Mouse (Mus musculus): ENCODE measurements at regions not wholly inside any gene's neighbourhood (a gene's known extent, or its start where the extent isn't known, plus 50 kb on each side); places are given as distances from the start of the nearest gene placed in this dataset.
A peak's percentile ranks its signal among the peaks of the same experiment; 100 is the strongest.

DNA sequence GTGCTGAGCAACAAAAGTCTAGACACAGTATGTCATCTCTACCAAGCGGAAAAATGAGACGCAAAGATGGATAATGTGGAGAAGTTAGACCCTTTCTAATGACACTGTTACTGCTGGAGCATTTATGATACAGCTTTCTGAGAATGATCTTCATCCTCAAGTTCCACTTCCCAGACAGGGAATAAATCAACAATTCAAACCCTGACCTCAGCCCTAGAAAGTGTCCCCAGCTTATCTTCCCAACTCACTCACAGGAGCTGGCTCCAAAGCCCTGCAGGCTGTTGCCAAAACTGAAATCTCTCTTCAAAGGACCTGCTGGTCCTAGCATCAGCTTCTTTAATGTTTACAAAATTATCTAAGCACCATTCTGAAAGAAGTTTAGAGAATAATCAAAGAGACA is 85.9 kb upstream of the Lmcd1 start:
- WGBS: 93% methylated on average over 2 of the region's 2 CpGs
- H3K36me3 ChIP-seq (ENCODE audit: insufficient read depth, low read length): no peaks in the 10 kb centered on the region
- no peak overlapping the region for H3K4me3 ChIP-seq (ENCODE audit: low read depth, low read length)
- no peak overlapping the region for H3K4me2 ChIP-seq (ENCODE audit: low read depth, low read length, poor library complexity, severe bottlenecking)
- H3K4me1 ChIP-seq (ENCODE audit: insufficient read depth, low read length): no peaks in the 10 kb centered on the region
- no peaks in the 10 kb centered on the region for H3K27me3 ChIP-seq (ENCODE audit: insufficient read depth, low read length)
- ATAC-seq (ENCODE audit: low FRiP score) (no peak), DNase-seq (ENCODE audit: low spot score) (no peak)
- no peaks in the 10 kb centered on the region for H3K9me3 ChIP-seq (ENCODE audit: low read length)
- H3K27ac ChIP-seq (ENCODE audit: low read depth, low read length): no peak overlapping the region
- no peak overlapping the region for H3K9ac ChIP-seq (replicated peaks; ENCODE audit: low read length, poor library complexity, severe bottlenecking)
- TF ChIP-seq CTCF (IDR thresholded peaks at IDR 0.05): no peak

DNA sequence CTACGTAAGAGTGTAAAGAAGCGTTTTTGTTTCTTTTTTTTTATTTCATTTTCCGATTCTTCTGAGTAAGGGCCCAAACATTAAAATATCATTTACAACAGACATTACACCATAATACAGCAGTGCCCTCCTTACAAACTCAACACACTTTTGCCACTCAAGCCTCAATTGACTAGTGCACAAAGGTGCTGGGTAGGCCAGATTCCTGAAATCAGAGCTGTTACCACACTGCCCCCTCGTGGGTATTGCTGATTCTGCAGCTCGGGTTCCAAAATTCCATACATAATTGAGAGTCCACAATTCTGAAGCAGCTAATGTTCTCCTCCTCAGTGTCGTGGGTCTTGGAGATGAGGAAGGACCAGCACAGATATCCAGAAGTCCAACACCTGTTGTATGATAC is 82.5 kb upstream of the Lmcd1 start:
- ATAC-seq (ENCODE audit: low FRiP score): no peak

DNA sequence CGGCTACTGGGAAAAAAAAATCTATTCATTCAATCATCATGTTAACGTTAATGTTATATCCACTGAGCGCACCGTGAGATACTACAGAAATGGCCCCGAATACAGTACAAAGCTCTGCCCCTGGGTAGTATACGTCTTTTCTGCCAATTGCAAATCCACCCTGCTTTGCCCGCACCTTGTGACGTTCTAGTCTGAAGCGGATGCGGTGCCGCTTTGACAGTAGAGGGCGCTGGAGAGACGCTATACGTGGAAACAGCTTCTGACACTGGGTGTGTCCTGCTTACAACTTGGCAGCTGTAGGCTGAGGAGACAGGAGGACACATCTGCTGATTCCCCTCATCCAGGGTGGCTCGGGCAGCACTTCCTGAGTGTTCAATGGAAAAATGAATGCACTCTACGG is 76.1 kb upstream of the Lmcd1 start:
- no peak overlapping the region for H3K9ac ChIP-seq (replicated peaks; ENCODE audit: low read length, poor library complexity, severe bottlenecking)
- H3K36me3 ChIP-seq (ENCODE audit: insufficient read depth, low read length): no peaks in the 10 kb centered on the region
- peak; percentile 91 for TF ChIP-seq CTCF (IDR thresholded peaks at IDR 0.05)
- H3K4me2 ChIP-seq (ENCODE audit: low read depth, low read length, poor library complexity, severe bottlenecking): peak overlapping the region; percentile 41; the same call in 1 of the 2 replicates
- H3K27ac ChIP-seq (ENCODE audit: low read depth, low read length): no peak overlapping the region
- H3K4me1 ChIP-seq (ENCODE audit: insufficient read depth, low read length): peaks cover 2% of the 10 kb centered on the region; the same call in 1 of the 2 replicates
- ATAC-seq (ENCODE audit: low FRiP score): peak; percentile 78
- DNase-seq (ENCODE audit: low spot score): peak; percentile 94
- no peaks in the 10 kb centered on the region for H3K9me3 ChIP-seq (ENCODE audit: low read length)
- peak overlapping the region; percentile 16; the same call in 1 of the 2 replicates for H3K4me3 ChIP-seq (ENCODE audit: low read depth, low read length)
- H3K27me3 ChIP-seq (ENCODE audit: insufficient read depth, low read length): no peaks in the 10 kb centered on the region
- WGBS: 9% methylated on average over 16 of the region's 16 CpGs

More for the DNA sequence above, 82.5 kb upstream of the Lmcd1 start:
- peak; percentile 79 for DNase-seq (ENCODE audit: low spot score)
- Histone ChIP-seq H3K9ac (replicated peaks; ENCODE audit: low read length, poor library complexity, severe bottlenecking) (no peak overlapping the region), H3K27ac (ENCODE audit: low read depth, low read length) (no peak overlapping the region), H3K4me1 (ENCODE audit: insufficient read depth, low read length) (no peaks in the 10 kb centered on the region), H3K4me2 (ENCODE audit: low read depth, low read length, poor library complexity, severe bottlenecking) (no peak overlapping the region), H3K9me3 (ENCODE audit: low read length) (no peaks in the 10 kb centered on the region), H3K36me3 (ENCODE audit: insufficient read depth, low read length) (no peaks in the 10 kb centered on the region), H3K27me3 (ENCODE audit: insufficient read depth, low read length) (no peaks in the 10 kb centered on the region), H3K4me3 (ENCODE audit: low read depth, low read length) (no peak overlapping the region)
- WGBS: 36% methylated on average over 6 of the region's 6 CpGs
- TF ChIP-seq CTCF (IDR thresholded peaks at IDR 0.05): peak; percentile 97

DNA sequence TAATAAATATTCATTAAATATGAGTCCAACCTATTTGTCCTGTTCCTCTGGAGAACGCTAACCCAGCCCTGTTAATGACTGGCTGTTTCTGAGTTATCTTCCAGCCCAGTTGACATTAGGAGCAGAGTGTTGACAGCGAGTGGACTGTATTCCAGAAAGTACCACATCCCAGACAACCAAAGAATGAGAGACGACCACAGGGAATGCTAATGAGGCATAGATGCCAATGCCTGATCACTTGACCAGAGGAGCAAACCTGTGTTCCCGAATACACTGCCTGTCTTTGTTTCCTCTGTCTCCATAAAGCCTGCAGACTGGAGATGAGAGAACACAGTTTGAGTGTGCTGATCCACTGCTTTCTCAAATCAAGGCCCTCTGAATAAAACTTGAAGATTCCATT is 74.3 kb upstream of the Lmcd1 start:
- Histone ChIP-seq H3K4me1 (ENCODE audit: insufficient read depth, low read length) (peaks cover 2% of the 10 kb centered on the region; the same call in 1 of the 2 replicates), H3K36me3 (ENCODE audit: insufficient read depth, low read length) (no peaks in the 10 kb centered on the region), H3K9me3 (ENCODE audit: low read length) (no peaks in the 10 kb centered on the region), H3K27me3 (ENCODE audit: insufficient read depth, low read length) (no peaks in the 10 kb centered on the region), H3K4me2 (ENCODE audit: low read depth, low read length, poor library complexity, severe bottlenecking) (no peak overlapping the region), H3K27ac (ENCODE audit: low read depth, low read length) (no peak overlapping the region), H3K9ac (replicated peaks; ENCODE audit: low read length, poor library complexity, severe bottlenecking) (no peak overlapping the region), H3K4me3 (ENCODE audit: low read depth, low read length) (no peak overlapping the region)
- no peak for DNase-seq (ENCODE audit: low spot score)
- no peak for ATAC-seq (ENCODE audit: low FRiP score)
- TF ChIP-seq CTCF (IDR thresholded peaks at IDR 0.05): no peak
- WGBS: 76% methylated on average over 4 of the region's 4 CpGs

DNA sequence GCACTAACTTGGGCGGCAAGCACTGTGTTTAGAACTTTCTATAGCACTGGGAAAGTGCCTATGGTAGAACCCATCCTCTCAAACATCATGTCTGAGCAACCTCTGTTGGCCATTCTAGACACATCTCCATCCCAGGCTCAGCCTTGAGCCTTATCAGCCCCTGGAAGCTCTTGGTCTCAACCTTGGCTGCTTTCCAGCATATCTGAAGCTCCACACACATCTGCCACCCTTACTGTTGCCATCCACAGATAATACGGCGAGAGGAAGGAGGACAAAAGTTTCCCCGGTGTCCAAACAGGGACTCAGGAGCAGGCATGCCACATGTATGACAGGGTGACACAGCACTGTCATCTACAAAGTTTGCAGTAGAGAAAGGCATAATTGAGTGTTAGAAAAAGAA is 71.4 kb upstream of the Lmcd1 start:
- Histone ChIP-seq H3K4me2 (ENCODE audit: low read depth, low read length, poor library complexity, severe bottlenecking) (no peak overlapping the region), H3K4me3 (ENCODE audit: low read depth, low read length) (no peak overlapping the region), H3K36me3 (ENCODE audit: insufficient read depth, low read length) (no peaks in the 10 kb centered on the region), H3K4me1 (ENCODE audit: insufficient read depth, low read length) (peaks cover 2% of the 10 kb centered on the region; the same call in 1 of the 2 replicates), H3K27ac (ENCODE audit: low read depth, low read length) (no peak overlapping the region), H3K9ac (replicated peaks; ENCODE audit: low read length, poor library complexity, severe bottlenecking) (no peak overlapping the region), H3K27me3 (ENCODE audit: insufficient read depth, low read length) (no peaks in the 10 kb centered on the region), H3K9me3 (ENCODE audit: low read length) (no peaks in the 10 kb centered on the region)
- TF ChIP-seq CTCF (IDR thresholded peaks at IDR 0.05): no peak
- DNase-seq (ENCODE audit: low spot score) (no peak), ATAC-seq (ENCODE audit: low FRiP score) (no peak)
- 87% methylated on average over 4 of the region's 4 CpGs for WGBS

DNA sequence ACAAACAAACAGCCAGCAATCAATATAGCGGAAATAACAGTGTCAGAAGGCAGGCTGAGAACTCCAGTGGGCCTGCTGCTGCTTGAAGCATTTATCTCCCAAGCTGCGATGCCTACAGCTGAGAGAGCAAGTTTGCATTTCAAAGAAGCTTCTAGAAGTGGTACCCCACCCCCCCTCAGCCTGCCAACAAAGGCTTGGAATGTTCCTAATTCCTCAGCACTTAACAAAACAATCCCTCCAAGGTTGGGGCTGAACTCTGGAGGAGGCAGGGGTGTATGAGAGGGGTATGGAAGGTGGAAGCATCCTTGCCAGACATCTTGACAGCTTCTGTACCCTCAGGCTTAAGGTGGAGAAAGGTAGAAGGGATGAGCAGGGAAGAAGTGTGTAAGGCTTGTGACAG is 70.2 kb upstream of the Lmcd1 start:
- Histone ChIP-seq H3K4me1 (ENCODE audit: insufficient read depth, low read length) (no peaks in the 10 kb centered on the region), H3K9ac (replicated peaks; ENCODE audit: low read length, poor library complexity, severe bottlenecking) (no peak overlapping the region), H3K4me3 (ENCODE audit: low read depth, low read length) (no peak overlapping the region), H3K27ac (ENCODE audit: low read depth, low read length) (no peak overlapping the region), H3K36me3 (ENCODE audit: insufficient read depth, low read length) (no peaks in the 10 kb centered on the region), H3K27me3 (ENCODE audit: insufficient read depth, low read length) (no peaks in the 10 kb centered on the region), H3K9me3 (ENCODE audit: low read length) (no peaks in the 10 kb centered on the region), H3K4me2 (ENCODE audit: low read depth, low read length, poor library complexity, severe bottlenecking) (no peak overlapping the region)
- DNase-seq (ENCODE audit: low spot score) (no peak), ATAC-seq (ENCODE audit: low FRiP score) (no peak)
- 8% methylated on average over 2 of the region's 2 CpGs for WGBS
- no peak for TF ChIP-seq CTCF (IDR thresholded peaks at IDR 0.05)

All from midbrain, postnatal 0 days (tissue).